ENCODE assay signal across 7 mouse cellular contexts in the genomic region with DNA sequence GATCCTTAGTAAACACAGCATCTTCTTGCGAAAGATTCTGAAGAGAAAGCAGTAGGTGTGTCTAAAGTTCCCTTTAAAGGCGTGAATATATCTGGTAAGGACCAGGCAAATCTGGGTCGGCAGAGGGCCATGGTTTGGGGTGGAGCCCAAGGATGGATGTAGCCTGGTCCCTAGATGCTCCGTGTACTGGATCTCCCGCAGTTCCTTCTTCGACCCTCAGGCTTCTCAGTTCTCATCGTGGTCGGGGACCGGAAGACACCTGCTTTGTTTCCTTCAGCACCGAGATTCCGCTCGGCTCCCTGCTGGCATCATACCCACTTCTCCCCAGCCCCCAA. TPM values are rescaled to one million over a fixed set of nuclear protein-coding genes. Genes with fewer than 3 reads are reported as not detected.
DNase-seq lines count a peak whose midpoint lies in the region; ATAC-seq and TF ChIP-seq lines count a peak whose summit lies in the region.

No protein-coding gene starts in this region.

- 1% methylated on average over 12 of the region's 12 CpGs for whole genome bisulfite sequencing in spleen, adult 2 months
- under 1% methylated on average over 12 of the region's 12 CpGs for whole genome bisulfite sequencing in forebrain, embryonic 12.5 days
- WGBS in liver, embryonic 13.5 days (ENCODE audit: insufficient replicate concordance), result 3% methylated on average over 12 of the region's 12 CpGs
- under 1% methylated on average over 12 of the region's 12 CpGs for WGBS in stomach, embryonic 16.5 days

- H3K4me2 ChIP-seq in forebrain, embryonic 12.5 days, result peak overlapping the region; percentile 92
- peak overlapping the region; percentile 96 for H3K4me2 ChIP-seq in liver, embryonic 13.5 days
- peak overlapping the region; percentile 76 for H3K4me2 ChIP-seq in stomach, embryonic 16.5 days (ENCODE audit: low read depth, low read length)

- peak overlapping the region; percentile 92 for H3K9ac ChIP-seq in forebrain, embryonic 12.5 days
- H3K9ac ChIP-seq in liver, embryonic 13.5 days, result peak overlapping the region; percentile 97
- peak overlapping the region; percentile 94 for H3K9ac ChIP-seq in stomach, embryonic 16.5 days (ENCODE audit: low read length)

- no peak for TF ChIP-seq CTCF in spleen, adult 2 months (IDR thresholded peaks at IDR 0.05; ENCODE audit: extremely low read depth, insufficient read depth, insufficient read length, insufficient replicate concordance)

- no peak for TF ChIP-seq POLR2A in spleen, adult 2 months (IDR thresholded peaks at IDR 0.05; ENCODE audit: low read depth, low read length)

- H3K27me3 ChIP-seq in spleen, adult 2 months (ENCODE audit: control insufficient read depth, insufficient read depth, low read length), result no peaks in the 10 kb centered on the region
- H3K27me3 ChIP-seq in forebrain, embryonic 12.5 days, result no peaks in the 10 kb centered on the region
- no peaks in the 10 kb centered on the region for H3K27me3 ChIP-seq in liver, embryonic 13.5 days
- no peaks in the 10 kb centered on the region for H3K27me3 ChIP-seq in stomach, embryonic 16.5 days (ENCODE audit: control insufficient read depth, insufficient read depth, low read length)

- H3K4me3 ChIP-seq in spleen, adult 2 months (ENCODE audit: extremely low read depth, insufficient read depth, insufficient read length), result peak overlapping the region; percentile 97
- H3K4me3 ChIP-seq in forebrain, embryonic 12.5 days (replicated peaks), result peak overlapping the region; percentile 89
- H3K4me3 ChIP-seq in liver, embryonic 13.5 days (replicated peaks), result peak overlapping the region; percentile 95
- peak overlapping the region; percentile 80 for H3K4me3 ChIP-seq in stomach, embryonic 16.5 days (replicated peaks; ENCODE audit: low read length)

- no peak for DNase-seq in spleen, adult 2 months (ENCODE audit: low read depth in 1 of 2, low spot score in 2 of 2)
- no peak for DNase-seq in spleen, adult 18-20 months
- DNase-seq in liver, embryonic 13.5 days, result no peak
- no peak for DNase-seq in thymus, adult 18-20 months
- DNase-seq in urinary bladder, postnatal 25 days (ENCODE audit: low spot score), result no peak

- peak overlapping the region; percentile 100 for H3K27ac ChIP-seq in spleen, adult 2 months (ENCODE audit: insufficient read depth, low read length)
- H3K27ac ChIP-seq in forebrain, embryonic 12.5 days, result peak overlapping the region; percentile 97
- peak overlapping the region; percentile 93 for H3K27ac ChIP-seq in liver, embryonic 13.5 days
- peak overlapping the region; percentile 99 for H3K27ac ChIP-seq in stomach, embryonic 16.5 days (ENCODE audit: low read length)

- H3K9me3 ChIP-seq in forebrain, embryonic 12.5 days, result no peaks in the 10 kb centered on the region
- no peaks in the 10 kb centered on the region for H3K9me3 ChIP-seq in liver, embryonic 13.5 days (replicated peaks)
- no peaks in the 10 kb centered on the region for H3K9me3 ChIP-seq in stomach, embryonic 16.5 days (replicated peaks; ENCODE audit: control insufficient read depth, low read length)

- no peaks in the 10 kb centered on the region for H3K4me1 ChIP-seq in spleen, adult 2 months (ENCODE audit: control insufficient read depth, insufficient read depth, insufficient read length)
- H3K4me1 ChIP-seq in forebrain, embryonic 12.5 days, result peaks cover 41% of the 10 kb centered on the region
- H3K4me1 ChIP-seq in liver, embryonic 13.5 days (replicated peaks), result peaks cover 48% of the 10 kb centered on the region
- H3K4me1 ChIP-seq in stomach, embryonic 16.5 days (ENCODE audit: control insufficient read depth, insufficient read depth, low read length), result peaks cover 23% of the 10 kb centered on the region

- no peaks in the 10 kb centered on the region for H3K36me3 ChIP-seq in spleen, adult 2 months (ENCODE audit: control insufficient read depth, insufficient read depth, low read length)
- no peaks in the 10 kb centered on the region for H3K36me3 ChIP-seq in forebrain, embryonic 12.5 days (replicated peaks)
- no peaks in the 10 kb centered on the region for H3K36me3 ChIP-seq in liver, embryonic 13.5 days
- no peaks in the 10 kb centered on the region for H3K36me3 ChIP-seq in stomach, embryonic 16.5 days (ENCODE audit: control insufficient read depth, insufficient read depth, low read length)

- ATAC-seq in forebrain, embryonic 12.5 days (ENCODE audit: low FRiP score), result peak; percentile 47; the same call in 1 of the 2 replicates
- ATAC-seq in liver, embryonic 13.5 days (ENCODE audit: low read depth), result peak; percentile 41
- ATAC-seq in stomach, embryonic 16.5 days (ENCODE audit: insufficient read depth, low FRiP score), result peak; percentile 12; the same call in 1 of the 2 replicates

RNA-seq across cellular contexts. Expression of gene Aak1, which starts 0.8 kb away (rescaled TPM):
- 21.5 and 22.1 TPM in 2 replicates for polyA plus RNA-seq in spleen, adult 2 months (2012; rRNA removed)
- 29.7 and 32.9 TPM in 2 replicates for polyA plus RNA-seq in forebrain, embryonic 12.5 days (2016; fragmentation: Nextera tagmentation; extraction: Ambion mirVana)
- 3.4 and 4.3 TPM in 2 replicates for polyA plus RNA-seq in liver, embryonic 13.5 days (2015; fragmentation: Nextera tagmentation; extraction: Ambion mirVana)
- 9.1 and 13.7 TPM in 2 replicates for polyA plus RNA-seq in stomach, embryonic 16.5 days (2015; fragmentation: Nextera tagmentation; extraction: Ambion mirVana)

RNA-seq across cellular contexts. Expression of gene Anxa4, which starts 55.2 kb away (rescaled TPM):
- 9.7 and 13.7 TPM in 2 replicates for polyA plus RNA-seq in spleen, adult 2 months (2012; rRNA removed)
- 4.1 and 6.1 TPM in 2 replicates for polyA plus RNA-seq in forebrain, embryonic 12.5 days (2016; fragmentation: Nextera tagmentation; extraction: Ambion mirVana)
- polyA plus RNA-seq in liver, embryonic 13.5 days (2015; fragmentation: Nextera tagmentation; extraction: Ambion mirVana), result 28.1 and 31.7 TPM in 2 replicates
- 146 and 153 TPM in 2 replicates for polyA plus RNA-seq in stomach, embryonic 16.5 days (2015; fragmentation: Nextera tagmentation; extraction: Ambion mirVana)
